Mouse (Mus musculus): ENCODE measurements around the gene Mettl7a2.

DNA sequence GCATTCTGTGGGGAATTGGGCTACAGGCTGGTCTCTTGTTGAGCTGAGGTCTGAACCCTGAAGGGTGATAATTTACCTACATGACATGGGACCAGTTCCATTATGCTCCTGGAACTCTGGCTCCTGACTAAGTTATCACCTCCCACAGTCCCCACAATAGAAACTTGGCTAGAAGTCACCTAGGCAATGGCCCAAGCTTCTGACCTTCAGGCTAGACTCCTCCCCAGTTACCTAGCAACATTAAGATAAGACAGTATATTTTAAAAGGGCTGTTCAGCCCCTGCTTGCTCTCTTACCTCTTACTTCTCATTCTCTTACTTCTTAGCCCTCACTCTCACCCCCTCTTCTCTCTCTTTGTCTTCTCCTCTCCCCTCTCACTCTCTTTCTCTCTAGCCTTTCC, 7.5 kb upstream of the Mettl7a2 start:
- no peak for TF ChIP-seq CTCF (IDR thresholded peaks at IDR 0.05; ENCODE audit: extremely low read depth, insufficient read depth, low read length)
- no peak for TF ChIP-seq POLR2A (IDR thresholded peaks at IDR 0.05; ENCODE audit: extremely low read depth, insufficient read depth, low read length)
